Comparison of ENCODE assay signal across 7 mouse cellular contexts in the genomic region with DNA sequence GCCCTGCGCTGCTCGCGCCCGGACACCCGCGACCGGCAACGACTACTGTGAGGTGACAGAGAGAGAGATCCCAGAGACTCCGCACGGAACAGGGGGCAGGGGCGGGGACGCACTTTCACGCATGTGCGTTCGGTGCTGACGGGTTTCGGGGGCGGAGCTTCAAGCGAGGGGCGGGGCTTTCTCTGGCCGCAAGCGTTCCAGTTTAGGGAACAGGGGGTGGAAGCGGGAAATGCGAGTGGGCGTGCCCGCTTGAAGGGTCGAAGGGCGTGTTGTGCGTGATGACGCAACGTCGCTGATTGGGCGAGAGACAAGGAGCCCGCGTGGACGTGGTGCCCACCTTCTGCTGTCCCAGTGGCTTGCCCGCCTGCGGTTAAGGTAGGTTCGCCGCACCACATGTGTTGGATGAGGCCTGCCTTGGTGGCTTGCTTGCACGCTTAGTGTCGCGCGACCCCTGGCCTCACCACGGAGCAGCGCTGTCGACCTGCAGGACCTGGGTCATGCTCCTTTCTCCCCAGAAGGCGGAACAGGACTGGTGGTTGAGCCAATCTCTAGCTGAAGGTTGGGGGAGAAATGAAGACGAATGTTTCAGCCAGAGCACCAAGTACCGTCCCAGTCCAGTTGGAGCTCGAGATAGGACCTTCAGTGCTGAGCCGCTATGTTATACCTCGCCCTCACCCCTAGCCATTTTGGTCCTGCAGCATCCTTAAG. TPM values are rescaled to one million over a fixed set of nuclear protein-coding genes. Genes with fewer than 3 reads are reported as not detected.
DNase-seq lines count a peak whose midpoint lies in the region; ATAC-seq lines count a peak whose summit lies in the region.

No protein-coding gene starts in this region.

- H3K27ac ChIP-seq in intestine, embryonic 16.5 days (ENCODE audit: low read length), result peak overlapping the region; percentile 77
- H3K27ac ChIP-seq in midbrain, embryonic 11.5 days (ENCODE audit: low read depth, low read length), result peak overlapping the region; percentile 35; the same call in 1 of the 2 replicates

- WGBS in intestine, embryonic 16.5 days, result under 1% methylated on average over 53 of the region's 53 CpGs
- WGBS in midbrain, embryonic 11.5 days, result under 1% methylated on average over 53 of the region's 53 CpGs

- H3K4me3 ChIP-seq in intestine, embryonic 16.5 days (ENCODE audit: low read length), result peak overlapping the region; percentile 96
- H3K4me3 ChIP-seq in midbrain, embryonic 11.5 days (ENCODE audit: low read depth, low read length), result peak overlapping the region; percentile 87

- peaks cover 9% of the 10 kb centered on the region for H3K4me1 ChIP-seq in intestine, embryonic 16.5 days (ENCODE audit: control insufficient read depth, insufficient read depth, low read length)
- H3K4me1 ChIP-seq in midbrain, embryonic 11.5 days (ENCODE audit: control insufficient read depth, insufficient read depth, low read length), result peaks cover 14% of the 10 kb centered on the region; the same call in 1 of the 2 replicates

- peak; percentile 100 for DNase-seq in adrenal gland, adult 2 months
- peak; percentile 99 for DNase-seq in embryo, embryonic 11.5 days (ENCODE audit: low read depth, low spot score)
- peak; percentile 99 to 100 for DNase-seq in gastrocnemius, postnatal 36 days
- peak; percentile 99 for DNase-seq in left cerebral cortex, postnatal 36 days (ENCODE audit: low spot score in 2 of 2)
- peak; percentile 100 for DNase-seq in midbrain, embryonic 11.5 days (ENCODE audit: low spot score, missing footprints)
- DNase-seq in skeletal muscle tissue, adult 2 months (ENCODE audit: low read depth, low spot score), result peak; percentile 97

- 0 out of 2 replicates have a peak, but pooled peaks cover 2% of the 10 kb centered on the region for H3K36me3 ChIP-seq in intestine, embryonic 16.5 days (ENCODE audit: control insufficient read depth, insufficient read depth, low read length)
- H3K36me3 ChIP-seq in midbrain, embryonic 11.5 days (ENCODE audit: control insufficient read depth, insufficient read depth, low read length), result no peaks in the 10 kb centered on the region

- ATAC-seq in intestine, embryonic 16.5 days, result peak; percentile 97
- peak; percentile 97 for ATAC-seq in midbrain, embryonic 11.5 days (ENCODE audit: low FRiP score)

- H3K9me3 ChIP-seq in intestine, embryonic 16.5 days (ENCODE audit: control insufficient read depth, low read length), result no peaks in the 10 kb centered on the region
- no peaks in the 10 kb centered on the region for H3K9me3 ChIP-seq in midbrain, embryonic 11.5 days (ENCODE audit: control insufficient read depth, low read length)

- intact Hi-C loops in gastrocnemius, postnatal 36 days (cut with DNase I), result no loop called here
- intact Hi-C loops in left cerebral cortex, postnatal 36 days (cut with DNase I), result no loop called here

- peak overlapping the region; percentile 87 for H3K9ac ChIP-seq in intestine, embryonic 16.5 days (ENCODE audit: low read depth, low read length)
- H3K9ac ChIP-seq in midbrain, embryonic 11.5 days (ENCODE audit: low read length), result peak overlapping the region; percentile 82

- peak overlapping the region; percentile 94 for H3K4me2 ChIP-seq in intestine, embryonic 16.5 days (ENCODE audit: low read depth, low read length)
- peak overlapping the region; percentile 98 for H3K4me2 ChIP-seq in midbrain, embryonic 11.5 days

- no peaks in the 10 kb centered on the region for H3K27me3 ChIP-seq in intestine, embryonic 16.5 days (replicated peaks; ENCODE audit: control insufficient read depth, insufficient read depth, low read length)
- no peaks in the 10 kb centered on the region for H3K27me3 ChIP-seq in midbrain, embryonic 11.5 days (ENCODE audit: control insufficient read depth, insufficient read depth, low read length)

RNA-seq across cellular contexts. Expression of a gene that starts 17.4 kb away (rescaled TPM):
- total RNA-seq in adrenal gland, adult 2 months (2021), result 100 to 1,000 TPM in 1 of 2 experiments, 10 to 100 TPM in 1; 56.0 to 149 TPM
- polyA plus RNA-seq in adrenal gland, adult 2 months (2012; rRNA removed), result 100.0 and 101 TPM in 2 replicates
- total RNA-seq in gastrocnemius, postnatal 36 days (2021), result 10 to 100 TPM; 16.7 to 17.7 TPM
- 17.1 and 19.6 TPM in 2 replicates for polyA plus RNA-seq in intestine, embryonic 16.5 days (2015; fragmentation: Nextera tagmentation; extraction: Ambion mirVana)
- total RNA-seq in left cerebral cortex, postnatal 36 days (2021), result 100 to 1,000 TPM; 103 to 118 TPM
- polyA plus RNA-seq in midbrain, embryonic 11.5 days (2014; fragmentation: Nextera tagmentation; extraction: Ambion mirVana), result 33.7 and 37.8 TPM in 2 replicates

RNA-seq across cellular contexts. Expression of a gene that starts 28.6 kb away (rescaled TPM):
- 10 to 100 TPM; 73.2 to 87.0 TPM for total RNA-seq in adrenal gland, adult 2 months (2021)
- polyA plus RNA-seq in adrenal gland, adult 2 months (2012; rRNA removed), result 23.8 and 27.6 TPM in 2 replicates
- total RNA-seq in gastrocnemius, postnatal 36 days (2021), result 10 to 100 TPM; 17.8 to 22.9 TPM
- polyA plus RNA-seq in intestine, embryonic 16.5 days (2015; fragmentation: Nextera tagmentation; extraction: Ambion mirVana), result 72.1 and 78.4 TPM in 2 replicates
- total RNA-seq in left cerebral cortex, postnatal 36 days (2021), result 10 to 100 TPM; 19.1 to 33.7 TPM
- 58.4 and 62.2 TPM in 2 replicates for polyA plus RNA-seq in midbrain, embryonic 11.5 days (2014; fragmentation: Nextera tagmentation; extraction: Ambion mirVana)

RNA-seq across cellular contexts. Expression of a gene that starts 31.1 kb away (rescaled TPM):
- 10 to 100 TPM; 84.9 to 91.7 TPM for total RNA-seq in adrenal gland, adult 2 months (2021)
- 61.5 and 68.6 TPM in 2 replicates for polyA plus RNA-seq in adrenal gland, adult 2 months (2012; rRNA removed)
- 10 to 100 TPM; 36.0 to 47.5 TPM for total RNA-seq in gastrocnemius, postnatal 36 days (2021)
- polyA plus RNA-seq in intestine, embryonic 16.5 days (2015; fragmentation: Nextera tagmentation; extraction: Ambion mirVana), result 215 and 246 TPM in 2 replicates
- 100 to 1,000 TPM; 102 to 107 TPM for total RNA-seq in left cerebral cortex, postnatal 36 days (2021)
- 275 and 283 TPM in 2 replicates for polyA plus RNA-seq in midbrain, embryonic 11.5 days (2014; fragmentation: Nextera tagmentation; extraction: Ambion mirVana)

RNA-seq across cellular contexts. Expression of a gene that starts 35.9 kb away (rescaled TPM):
- not detected for total RNA-seq in adrenal gland, adult 2 months (2021)
- polyA plus RNA-seq in adrenal gland, adult 2 months (2012; rRNA removed), result not detected in 2 replicates
- total RNA-seq in gastrocnemius, postnatal 36 days (2021), result not detected
- polyA plus RNA-seq in intestine, embryonic 16.5 days (2015; fragmentation: Nextera tagmentation; extraction: Ambion mirVana), result not detected in 2 replicates
- not detected for total RNA-seq in left cerebral cortex, postnatal 36 days (2021)
- not detected in 2 replicates for polyA plus RNA-seq in midbrain, embryonic 11.5 days (2014; fragmentation: Nextera tagmentation; extraction: Ambion mirVana)

RNA-seq across cellular contexts. Expression of a gene that starts 42.7 kb away (rescaled TPM):
- not detected for total RNA-seq in adrenal gland, adult 2 months (2021)
- polyA plus RNA-seq in adrenal gland, adult 2 months (2012; rRNA removed), result not detected in 2 replicates
- not detected for total RNA-seq in gastrocnemius, postnatal 36 days (2021)
- polyA plus RNA-seq in intestine, embryonic 16.5 days (2015; fragmentation: Nextera tagmentation; extraction: Ambion mirVana), result not detected in 2 replicates
- not detected for total RNA-seq in left cerebral cortex, postnatal 36 days (2021)
- not detected in 2 replicates for polyA plus RNA-seq in midbrain, embryonic 11.5 days (2014; fragmentation: Nextera tagmentation; extraction: Ambion mirVana)

Comparison
In these comparisons a context has a peak if more than half of its experiments do, and no peak if none do; other contexts are left out.
1. Peak in every context shown above with its lines: DNase-seq, ATAC-seq, H3K4me3 ChIP-seq and H3K27ac ChIP-seq.